Mouse (Mus musculus) spleen, adult 2 months (tissue): ENCODE data around the gene Rpp14. TPM values are rescaled to one million over a fixed set of nuclear protein-coding genes. Genes with fewer than 3 reads are reported as not detected.

Source experiments
- DNase-seq, 2 experiments: peaks; one replicate each; pipeline versions ENCODE4 v3.0.0 to v3.0.0-alpha.2; 2012 to 2021; ENCODE audit warnings: low spot score in 2 of 2, low read depth in 1 of 2
- H3K27ac ChIP-seq: fragments of 200-500 bp; 2 replicates; pipeline ENCODE4 v1.5.1; 2012; ENCODE audit warnings: low read length, inconsistent platforms; ENCODE audit not compliant: insufficient read depth
- H3K27me3 ChIP-seq: fragments of 200-500 bp; 2 replicates; pipeline ENCODE4 v1.6.1; 2012; ENCODE audit warnings: mild to moderate bottlenecking, moderate library complexity, low read length, inconsistent platforms; ENCODE audit not compliant: control insufficient read depth, insufficient read depth
- H3K36me3 ChIP-seq: fragments of 200-500 bp; 2 replicates; pipeline ENCODE4 v1.6.1; 2012; ENCODE audit warnings: mild to moderate bottlenecking, low read length, inconsistent platforms; ENCODE audit not compliant: control insufficient read depth, insufficient read depth
- H3K4me1 ChIP-seq: fragments of 200-500 bp; 2 replicates; pipeline ENCODE4 v1.6.1; 2011; ENCODE audit warnings: inconsistent platforms; ENCODE audit not compliant: control insufficient read depth, insufficient read depth, insufficient read length
- H3K4me3 ChIP-seq: fragments of 200-500 bp; 2 replicates; pipeline ENCODE4 v1.5.1; 2011; ENCODE audit warnings: mild to moderate bottlenecking, inconsistent platforms; ENCODE audit not compliant: insufficient read depth, insufficient read length; ENCODE audit errors: extremely low read depth
- CTCF ChIP-seq: fragments of 200-500 bp; IDR thresholded peaks from 2 replicates; pipeline ENCODE4 v1.5.1; 2011; ENCODE audit warnings: mild to moderate bottlenecking, inconsistent platforms; ENCODE audit not compliant: insufficient read depth, insufficient read length, insufficient replicate concordance; ENCODE audit errors: extremely low read depth
- POLR2A ChIP-seq: fragments of 200-500 bp; IDR thresholded peaks from 2 replicates; pipeline ENCODE4 v1.6.1; 2011; ENCODE audit warnings: low read depth, low read length, inconsistent platforms
- WGBS: fragments of 180-500 bp; shearing (Covaris S2); methylation state at CpG from one replicate; pipeline ENCODE4 v1.1.7; 2018; 5-methylcytosine and 5-hydroxymethylcytosine counted together
- polyA plus RNA-seq: library from polyadenylated mRNA; depleted of rRNA; stranded (reverse); fragments of >200 nt; gene quantifications from 2 replicates; pipeline ENCODE4 v1.2.3, GENCODE M21; 2012; rRNA removed

The Rpp14 gene
- 3.0 and 4.7 TPM in 2 replicates for polyA plus RNA-seq

DNA sequence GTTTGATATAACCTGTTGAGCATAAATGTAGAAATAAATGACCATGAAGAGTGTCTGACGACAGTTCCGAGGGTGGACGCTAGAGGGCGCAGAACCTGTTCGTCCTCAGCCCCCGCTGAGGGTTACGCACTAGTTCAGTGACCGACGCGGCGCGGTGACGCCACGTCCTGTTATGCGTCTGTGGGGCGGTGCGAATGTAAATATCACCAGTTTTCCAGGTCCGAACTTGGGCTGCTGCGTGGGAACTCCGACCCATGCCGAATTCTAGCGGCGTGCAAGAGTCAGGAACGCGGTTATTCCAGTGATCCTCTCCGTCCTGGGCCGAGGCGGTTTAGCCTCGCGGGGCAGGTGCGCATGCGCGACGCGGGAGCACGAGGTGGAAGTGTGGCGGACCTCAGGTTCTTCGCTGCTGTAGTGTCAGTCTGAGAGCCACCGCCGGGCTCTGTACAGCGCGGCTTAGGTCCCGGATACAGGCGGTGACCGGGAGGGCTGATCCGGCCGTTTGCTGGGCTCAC, at the start of gene Rpp14:
Gene Rpp14, plus strand, starts transcription at position 203 of the 515 bp plus-strand sequence.
- Histone ChIP-seq H3K27me3 (no peaks in the 10 kb centered on the region), H3K27ac (peak within 1 kb of the TSS; percentile 95), H3K36me3 (peaks cover 7% of the 10 kb centered on the region), H3K4me3 (peak within 1 kb of the TSS; percentile 74), H3K4me1 (no peaks in the 10 kb centered on the region; the same call in 1 of the 2 replicates)
- WGBS: under 1% methylated on average over 47 of the region's 47 CpGs
- DNase-seq: peak; percentile 92 to 94
- no peak; the same call in none of the 2 replicates for TF ChIP-seq POLR2A
- TF ChIP-seq CTCF: peak; percentile 92

DNA sequence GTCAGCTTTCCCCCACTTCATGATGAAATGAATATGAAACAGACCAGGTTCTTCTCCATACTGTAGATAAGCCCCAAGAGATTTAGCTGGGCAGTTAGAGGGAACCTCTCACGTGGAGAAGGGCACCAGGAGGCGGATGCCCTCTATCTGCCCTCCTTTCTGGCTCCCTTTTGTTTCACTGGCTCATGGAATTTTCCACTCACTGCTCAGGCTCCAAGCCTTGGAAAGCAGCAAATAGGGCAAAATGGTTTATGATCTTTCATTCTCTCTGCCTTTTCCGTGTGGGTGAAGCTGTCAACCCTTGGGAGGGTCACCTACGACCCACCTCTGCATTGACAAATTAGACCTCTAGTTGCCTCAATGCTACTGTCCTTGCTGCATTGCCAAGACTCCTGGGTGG, 49.6 kb upstream of the Rpp14 start:
- no peak overlapping the region for H3K27ac ChIP-seq
- H3K36me3 ChIP-seq: no peaks in the 10 kb centered on the region; the same call in 1 of the 2 replicates
- no peak overlapping the region for H3K4me3 ChIP-seq
- no peaks in the 10 kb centered on the region for H3K4me1 ChIP-seq
- WGBS: 83% methylated on average over 4 of the region's 4 CpGs
- H3K27me3 ChIP-seq: no peaks in the 10 kb centered on the region
- no peak for DNase-seq
- no peak for TF ChIP-seq POLR2A
- TF ChIP-seq CTCF: no peak

DNA sequence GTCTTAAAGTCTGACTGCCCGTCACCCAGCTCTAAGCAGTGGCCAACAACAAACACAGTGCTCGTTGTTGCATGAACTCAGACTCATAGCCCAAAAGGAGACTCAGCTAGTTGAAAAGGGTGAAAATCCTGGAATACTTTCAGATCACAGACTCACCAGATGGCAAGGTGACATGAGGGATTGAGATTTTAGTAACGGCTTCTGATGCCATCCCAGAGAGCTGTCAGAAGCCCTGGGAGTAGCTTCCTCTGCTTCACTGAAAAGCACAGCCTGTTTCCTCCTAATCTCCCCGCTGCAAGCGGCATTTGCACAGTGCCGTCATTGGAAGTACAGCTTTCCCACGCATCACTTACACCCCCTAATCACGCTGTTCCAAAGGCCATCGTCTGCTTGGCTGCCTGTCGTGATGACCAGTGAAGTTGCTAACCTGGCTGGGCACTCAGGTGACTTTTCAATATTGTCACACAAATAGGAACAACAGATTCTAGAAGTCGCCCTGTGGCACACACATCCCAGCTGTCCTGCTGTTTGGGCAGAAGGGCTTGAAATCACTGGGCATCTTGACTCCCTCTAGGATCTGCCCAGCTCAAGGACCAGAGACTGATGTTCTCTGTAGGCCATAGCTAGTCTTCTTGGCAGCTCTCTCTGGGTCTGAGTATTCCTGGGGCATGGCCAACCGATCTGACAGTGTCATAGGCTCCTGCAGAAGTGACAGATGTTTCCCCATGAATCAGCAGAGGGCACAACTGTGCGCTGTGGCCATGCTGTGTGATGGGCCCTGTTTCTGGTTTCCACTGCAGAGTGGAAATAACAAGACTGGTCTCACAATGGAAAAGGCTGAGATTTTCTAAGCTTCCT, 47.9 kb upstream of the Rpp14 start:
- H3K36me3 ChIP-seq: no peaks in the 10 kb centered on the region; the same call in 1 of the 2 replicates
- H3K27ac ChIP-seq: no peak overlapping the region
- H3K4me3 ChIP-seq: no peak overlapping the region
- H3K27me3 ChIP-seq: no peaks in the 10 kb centered on the region
- WGBS: 92% methylated on average over 13 of the region's 13 CpGs
- no peak for DNase-seq
- no peaks in the 10 kb centered on the region for H3K4me1 ChIP-seq
- TF ChIP-seq CTCF: no peak

DNA sequence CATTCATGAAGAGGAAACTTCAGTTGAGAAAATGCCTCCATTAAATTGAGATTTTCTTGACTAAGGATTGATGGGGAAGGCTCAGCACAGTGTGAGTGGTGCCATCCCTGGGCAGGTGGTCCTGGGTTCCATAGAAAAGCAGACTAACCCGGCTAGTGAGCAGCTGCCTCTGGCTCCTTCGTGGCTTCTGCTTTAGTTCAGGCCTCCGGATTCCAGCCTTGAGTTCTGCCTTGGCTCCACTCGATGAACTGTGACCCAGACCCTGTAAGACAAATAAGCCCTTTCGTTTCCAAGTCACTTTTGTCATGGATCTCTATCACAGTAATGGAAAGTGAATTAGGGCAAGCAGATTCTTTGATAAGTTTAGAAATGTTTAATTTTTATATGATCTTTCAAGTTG, 45.6 kb upstream of the Rpp14 start:
- 86% methylated on average over 5 of the region's 5 CpGs for WGBS

DNA sequence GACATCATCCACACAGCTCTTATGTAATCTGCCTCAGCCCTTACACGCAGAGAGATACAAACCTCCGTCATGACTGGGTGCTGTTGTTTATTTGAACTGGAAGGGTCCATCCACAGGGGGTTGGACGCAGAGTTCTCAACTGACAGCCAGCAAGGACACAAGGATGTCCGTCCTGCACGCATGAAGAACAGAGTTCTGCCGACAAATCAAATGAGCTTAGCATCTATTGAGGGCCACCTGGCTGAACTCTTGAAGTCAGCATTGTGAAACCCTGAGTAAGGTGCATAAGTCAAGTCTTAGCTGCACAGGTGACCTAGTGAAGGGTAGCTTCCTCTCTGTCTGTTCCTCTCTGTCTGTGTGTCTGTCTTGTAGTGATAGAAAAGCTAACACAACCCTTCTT, 44.2 kb upstream of the Rpp14 start:
- no peaks in the 10 kb centered on the region for H3K4me1 ChIP-seq
- H3K36me3 ChIP-seq: no peaks in the 10 kb centered on the region; the same call in 1 of the 2 replicates
- 91% methylated on average over 6 of the region's 6 CpGs for WGBS
- H3K27ac ChIP-seq: no peak overlapping the region
- TF ChIP-seq POLR2A (no peak), CTCF (no peak)
- no peaks in the 10 kb centered on the region for H3K27me3 ChIP-seq
- no peak overlapping the region for H3K4me3 ChIP-seq
- DNase-seq: no peak

More for the DNA sequence above, 45.6 kb upstream of the Rpp14 start:
- no peak overlapping the region for H3K4me3 ChIP-seq
- H3K27me3 ChIP-seq: no peaks in the 10 kb centered on the region
- no peaks in the 10 kb centered on the region; the same call in 1 of the 2 replicates for H3K36me3 ChIP-seq
- no peaks in the 10 kb centered on the region for H3K4me1 ChIP-seq
- no peak overlapping the region for H3K27ac ChIP-seq
- TF ChIP-seq POLR2A (no peak), CTCF (no peak)
- no peak for DNase-seq

DNA sequence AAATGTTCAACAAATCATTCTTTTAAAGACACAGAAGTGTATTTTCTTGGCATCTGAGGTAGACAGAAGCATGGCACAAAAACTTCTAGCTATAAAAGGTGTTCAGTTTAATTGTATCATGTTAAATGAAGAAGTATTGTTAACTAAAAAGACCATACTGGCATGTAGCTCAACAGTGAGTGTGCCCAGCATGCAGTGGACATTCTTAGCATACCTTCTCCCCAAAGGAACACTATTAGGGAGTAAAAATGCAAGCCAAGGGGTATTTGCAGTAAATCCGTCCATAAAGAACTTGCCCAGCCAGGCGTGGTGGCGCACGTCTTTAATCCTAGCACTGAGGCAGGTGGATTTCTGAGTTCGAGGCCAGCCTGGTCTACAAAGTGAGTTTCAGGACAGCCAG, 43.8 kb upstream of the Rpp14 start:
- Histone ChIP-seq H3K36me3 (no peaks in the 10 kb centered on the region; the same call in 1 of the 2 replicates), H3K4me3 (no peak overlapping the region), H3K27ac (no peak overlapping the region), H3K4me1 (no peaks in the 10 kb centered on the region), H3K27me3 (no peaks in the 10 kb centered on the region)
- DNase-seq: no peak
- TF ChIP-seq CTCF (no peak), POLR2A (no peak)
- WGBS: 91% methylated on average over 5 of the region's 5 CpGs

DNA sequence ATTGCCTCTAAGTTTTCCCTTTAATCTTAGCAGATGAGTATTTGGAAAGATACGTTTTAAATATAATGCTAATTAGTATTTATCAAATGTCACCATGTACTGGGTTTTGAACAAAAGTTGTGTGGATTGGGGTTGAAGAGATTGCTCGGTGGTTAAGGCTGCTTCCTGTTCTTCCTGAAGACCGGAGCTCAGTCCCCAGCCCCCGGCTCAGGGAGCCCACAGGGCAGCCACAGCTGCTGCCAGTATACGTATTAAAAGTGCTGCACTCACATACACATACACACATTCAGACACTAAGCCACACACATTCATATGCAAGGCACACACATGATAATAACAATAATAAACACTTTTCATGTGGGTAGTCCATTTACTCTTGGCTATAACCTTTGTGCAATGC, 42.0 kb upstream of the Rpp14 start:
- 27% methylated on average over 5 of the region's 5 CpGs for WGBS

More for the DNA sequence above, 42.0 kb upstream of the Rpp14 start:
- no peak overlapping the region for H3K27ac ChIP-seq
- no peak overlapping the region for H3K4me3 ChIP-seq
- H3K36me3 ChIP-seq: no peaks in the 10 kb centered on the region; the same call in 1 of the 2 replicates
- no peaks in the 10 kb centered on the region for H3K4me1 ChIP-seq
- no peaks in the 10 kb centered on the region for H3K27me3 ChIP-seq
- DNase-seq: no peak
- TF ChIP-seq CTCF (no peak), POLR2A (no peak)
